Mouse (Mus musculus) liver, embryonic 16.5 days (tissue): Measurements from ENCODE around the gene Rnf115. TPM values are rescaled to one million over a fixed set of nuclear protein-coding genes. Genes with fewer than 3 reads are reported as not detected.

Source experiments
- ATAC-seq: fragments of 200-750 bp; cut with Nextera tagmentation; 2 replicates; pipeline ENCODE4 v1.8.0; 2017; ENCODE audit warnings: low read depth, mild to moderate bottlenecking, moderate number of reproducible peaks, moderate library complexity
- H3K27ac ChIP-seq: fragments of 300-500 bp; sonication (generic); 2 replicates; pipeline ENCODE4 v1.5.1; 2014; ENCODE audit warnings: mild to moderate bottlenecking, low read length
- H3K27me3 ChIP-seq: fragments of 300-500 bp; sonication (generic); 2 replicates; pipeline ENCODE4 v1.6.1; 2014; ENCODE audit warnings: low read depth, low read length, mixed read lengths; ENCODE audit not compliant: control insufficient read depth, insufficient read depth
- H3K36me3 ChIP-seq: fragments of 300-500 bp; sonication (generic); 2 replicates; pipeline ENCODE4 v1.6.1; 2014; ENCODE audit warnings: mild to moderate bottlenecking; ENCODE audit not compliant: control insufficient read depth, insufficient read depth
- H3K4me1 ChIP-seq: fragments of 300-500 bp; sonication (generic); 2 replicates; pipeline ENCODE4 v1.6.1; 2014; ENCODE audit warnings: low read depth, low read length, mixed read lengths; ENCODE audit not compliant: control insufficient read depth
- H3K4me2 ChIP-seq: fragments of 300-500 bp; sonication (generic); 2 replicates; pipeline ENCODE4 v1.6.1; 2014; ENCODE audit warnings: low read depth, low read length, mixed read lengths
- H3K4me3 ChIP-seq: fragments of 300-500 bp; sonication (generic); 2 replicates; pipeline ENCODE4 v1.5.1; 2014; ENCODE audit warnings: low read depth, mild to moderate bottlenecking, low read length
- H3K9ac ChIP-seq: fragments of 300-500 bp; sonication (generic); 2 replicates; pipeline ENCODE4 v1.6.1; 2014; ENCODE audit warnings: low read depth, low read length
- H3K9me3 ChIP-seq: fragments of 300-500 bp; sonication (generic); replicated peaks from 2 replicates; pipeline ENCODE4 v1.6.1; 2016; ENCODE audit warnings: low read length; ENCODE audit not compliant: control insufficient read depth
- WGBS: fragments of 180-500 bp; shearing (Covaris S2); extraction: QIAGEN DNeasy Blood & Tissue Kit; methylation state at CpG from one replicate; pipeline ENCODE4 v1.1.7; 2014; ENCODE audit not compliant: insufficient replicate concordance; 5-methylcytosine and 5-hydroxymethylcytosine counted together
- polyA plus RNA-seq: library from polyadenylated mRNA; unstranded; fragments of >200 nt; fragmentation: Nextera tagmentation; extraction: Ambion mirVana; gene quantifications from 2 replicates; pipeline ENCODE4 v1.2.1, GENCODE M21; 2015

The Rnf115 gene
- polyA plus RNA-seq, 1 experiment from 2014 or later, result 24.9 TPM

DNA sequence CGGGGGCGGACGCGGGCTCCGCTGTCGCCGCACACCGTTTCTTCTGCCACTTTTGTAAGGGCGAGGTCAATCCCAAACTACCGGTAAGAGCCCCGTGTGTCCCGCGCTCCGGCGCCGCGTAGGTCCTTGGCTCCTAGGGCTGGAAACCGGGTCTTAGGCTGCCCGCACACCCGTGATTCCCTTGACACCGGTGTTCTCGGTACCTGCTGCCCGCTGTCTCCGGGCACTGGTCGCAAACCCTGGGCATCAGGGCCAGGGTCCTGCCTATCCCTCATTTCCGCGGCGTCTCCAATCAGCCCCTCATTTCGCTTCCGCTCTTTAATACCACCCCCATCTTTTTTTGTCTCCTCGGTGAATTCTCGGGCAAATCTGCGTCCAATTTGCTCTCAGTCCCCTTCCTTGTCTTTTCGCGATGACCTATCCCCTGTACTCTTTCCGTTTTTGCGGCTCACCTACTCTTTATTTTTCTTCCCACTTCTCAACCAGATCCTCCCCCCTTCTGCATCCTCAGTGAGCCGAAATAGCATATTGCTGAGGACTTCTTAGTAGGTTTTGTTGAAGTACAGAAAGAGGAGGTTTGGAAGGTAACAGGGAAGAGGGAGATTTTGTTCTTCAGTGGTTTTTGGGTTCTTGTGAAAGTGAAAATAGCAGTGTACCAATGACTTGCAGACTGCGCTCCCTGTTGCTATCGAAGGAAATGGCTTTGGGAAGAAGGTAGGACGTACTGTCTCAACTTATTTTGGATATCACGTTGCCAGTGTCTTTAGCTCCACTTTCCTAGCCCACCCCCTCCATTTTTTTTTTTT is 567 bp downstream of the Rnf115 start:
- WGBS, result under 1% methylated on average over 41 of the region's 42 CpGs
- Histone ChIP-seq H3K36me3 (peaks cover 2% of the 10 kb centered on the region; the same call in 1 of the 2 replicates), H3K27ac (peak overlapping the region; percentile 93), H3K4me1 (peaks cover 15% of the 10 kb centered on the region), H3K9ac (peak overlapping the region; percentile 94), H3K4me3 (peak overlapping the region; percentile 95), H3K27me3 (no peaks in the 10 kb centered on the region), H3K9me3 (no peaks in the 10 kb centered on the region), H3K4me2 (peak overlapping the region; percentile 80)
- ATAC-seq, result no peak

DNA sequence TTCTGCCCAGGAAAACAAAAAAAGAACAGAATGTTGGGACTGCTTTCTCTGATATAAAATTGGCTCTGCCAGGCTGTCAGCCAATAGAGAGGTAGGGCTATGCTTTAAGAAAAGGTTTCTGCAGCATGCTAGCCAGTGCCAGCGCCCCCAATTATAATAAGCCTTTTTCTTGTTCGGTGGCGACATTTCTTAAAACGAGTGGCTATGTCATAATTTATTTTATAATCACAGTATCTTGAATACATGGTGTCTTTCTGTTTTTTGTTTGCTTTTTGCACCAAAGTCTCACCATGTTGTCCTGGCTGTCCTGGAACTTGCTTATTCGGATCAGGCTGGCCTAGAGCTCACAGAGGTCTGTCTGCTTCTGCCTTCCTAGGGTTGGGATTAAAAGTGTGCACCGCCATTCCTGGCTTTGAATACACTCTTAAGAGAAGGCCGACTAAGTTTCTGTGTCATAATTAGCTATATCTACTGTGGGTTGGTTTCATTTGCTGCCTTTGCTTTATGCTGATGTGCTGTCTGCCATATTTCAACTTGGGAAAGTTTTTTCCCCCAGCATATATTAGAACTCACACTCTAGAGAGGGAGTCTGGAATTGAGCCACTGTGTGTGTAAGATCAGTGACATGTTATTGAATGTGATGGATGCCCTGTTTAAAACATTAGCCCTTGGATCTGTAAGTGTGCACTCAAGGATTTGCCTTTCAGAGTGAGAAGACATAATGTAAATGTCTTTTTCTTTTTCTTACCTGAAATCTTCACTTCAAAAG is 1.4 kb downstream of the Rnf115 start:
- Histone ChIP-seq H3K4me2 (peak overlapping the region; percentile 80), H3K9me3 (no peaks in the 10 kb centered on the region), H3K36me3 (no peaks in the 10 kb centered on the region), H3K27ac (peak overlapping the region; percentile 93), H3K9ac (peak overlapping the region; percentile 94), H3K27me3 (no peaks in the 10 kb centered on the region), H3K4me3 (peak overlapping the region; percentile 95), H3K4me1 (peaks cover 15% of the 10 kb centered on the region)
- WGBS, result 54% methylated on average over 7 of the region's 7 CpGs
- no peak for ATAC-seq

- Histone ChIP-seq H3K36me3 (no peaks in the 10 kb centered on the region), H3K27me3 (no peaks in the 10 kb centered on the region), H3K4me1 (peaks cover 18% of the 10 kb centered on the region), H3K27ac (no peak overlapping the region), H3K9ac (no peak overlapping the region), H3K4me2 (no peak overlapping the region; the same call in none of the 2 replicates), H3K4me3 (no peak overlapping the region), H3K9me3 (no peaks in the 10 kb centered on the region)
- no peak for ATAC-seq
- 42% methylated on average over 3 of the region's 3 CpGs for WGBS
These were observed 1.9 kb downstream of the Rnf115 start for GRCm38 (mm10) chr3:96729403-96729784.

GRCm38 (mm10) chr3:96730785-96731184 is 3.3 kb downstream of the Rnf115 start:
- Histone ChIP-seq H3K9ac (no peak overlapping the region), H3K27ac (no peak overlapping the region), H3K4me2 (no peak overlapping the region), H3K9me3 (no peaks in the 10 kb centered on the region), H3K27me3 (no peaks in the 10 kb centered on the region), H3K4me3 (no peak overlapping the region), H3K4me1 (peaks cover 20% of the 10 kb centered on the region), H3K36me3 (no peaks in the 10 kb centered on the region)
- 39% methylated on average over 5 of the region's 5 CpGs for WGBS
- no peak for ATAC-seq

DNA sequence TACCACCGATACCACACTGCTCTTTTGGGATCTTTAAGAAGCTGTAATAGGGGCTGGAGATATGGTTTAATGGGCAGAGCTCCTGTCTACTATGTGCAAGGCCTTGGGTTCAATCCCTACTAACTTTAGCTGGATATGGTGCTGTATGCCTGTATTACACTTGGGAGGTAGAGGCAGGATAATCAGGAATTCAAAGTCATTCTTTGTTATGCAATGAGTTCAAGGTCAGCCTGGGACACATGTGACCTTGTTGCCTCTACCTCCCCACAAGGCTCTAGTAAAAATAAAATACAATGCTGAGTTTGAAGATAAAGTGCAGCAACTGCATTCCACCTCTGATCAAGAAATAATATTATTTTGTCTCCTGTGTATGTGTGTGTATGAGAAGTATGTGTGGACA is 6.5 kb downstream of the Rnf115 start:
- WGBS, result 97% methylated on average over 1 of the region's 1 CpGs
- H3K9me3 ChIP-seq, result no peaks in the 10 kb centered on the region
- no peak for ATAC-seq

GRCm38 (mm10) chr3:96735200-96735599 is 7.7 kb downstream of the Rnf115 start:
- Histone ChIP-seq H3K27me3 (no peaks in the 10 kb centered on the region), H3K4me1 (peaks cover 5% of the 10 kb centered on the region), H3K9ac (no peak overlapping the region), H3K4me2 (no peak overlapping the region), H3K36me3 (no peaks in the 10 kb centered on the region), H3K9me3 (no peaks in the 10 kb centered on the region), H3K27ac (no peak overlapping the region), H3K4me3 (no peak overlapping the region)
- WGBS, result 75% methylated on average over 2 of the region's 2 CpGs
- ATAC-seq, result no peak

More for the DNA sequence above, 6.5 kb downstream of the Rnf115 start:
- Histone ChIP-seq H3K4me1 (peaks cover 9% of the 10 kb centered on the region), H3K27ac (no peak overlapping the region), H3K9ac (no peak overlapping the region), H3K4me2 (no peak overlapping the region), H3K27me3 (no peaks in the 10 kb centered on the region), H3K4me3 (no peak overlapping the region), H3K36me3 (no peaks in the 10 kb centered on the region)

- Histone ChIP-seq H3K4me2 (no peak overlapping the region), H3K4me1 (peaks cover 5% of the 10 kb centered on the region), H3K9ac (no peak overlapping the region), H3K9me3 (no peaks in the 10 kb centered on the region), H3K27me3 (no peaks in the 10 kb centered on the region), H3K4me3 (no peak overlapping the region), H3K36me3 (no peaks in the 10 kb centered on the region), H3K27ac (no peak overlapping the region)
- WGBS, result 25% methylated on average over 1 of the region's 1 CpGs
- ATAC-seq, result no peak
These were observed 9.7 kb downstream of the Rnf115 start for GRCm38 (mm10) chr3:96737013-96737740.

DNA sequence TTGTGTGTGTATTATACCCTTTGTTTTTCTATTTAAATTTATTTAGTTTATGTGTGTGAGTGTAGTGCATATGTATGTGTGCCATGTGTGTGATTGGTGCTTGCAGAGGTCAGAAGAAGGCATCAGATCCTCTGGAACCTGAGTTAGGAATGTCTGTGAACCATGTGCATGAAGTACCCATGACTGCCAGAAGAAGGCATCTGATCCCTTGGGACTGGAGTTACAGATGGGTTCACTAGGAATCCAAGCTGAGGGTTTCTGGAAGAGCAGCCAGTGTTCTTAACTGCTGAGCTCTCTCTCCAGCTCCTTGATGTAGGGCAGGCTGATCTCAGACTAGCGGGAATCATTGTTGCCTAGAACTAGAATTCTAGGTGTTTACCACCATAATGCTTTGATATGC is 10.5 kb downstream of the Rnf115 start:
- no peak overlapping the region for H3K4me3 ChIP-seq
- H3K27me3 ChIP-seq, result no peaks in the 10 kb centered on the region
- no peak overlapping the region for H3K9ac ChIP-seq
- no peaks in the 10 kb centered on the region for H3K36me3 ChIP-seq
- H3K9me3 ChIP-seq, result no peaks in the 10 kb centered on the region
- H3K4me1 ChIP-seq, result peaks cover 5% of the 10 kb centered on the region
- no peak for ATAC-seq
- H3K4me2 ChIP-seq, result no peak overlapping the region
- no peak overlapping the region for H3K27ac ChIP-seq
- 63% methylated on average over 1 of the region's 1 CpGs for WGBS
